Mouse (Mus musculus): Measurements from ENCODE around the gene Mical2.

Mical2 gene

DNA sequence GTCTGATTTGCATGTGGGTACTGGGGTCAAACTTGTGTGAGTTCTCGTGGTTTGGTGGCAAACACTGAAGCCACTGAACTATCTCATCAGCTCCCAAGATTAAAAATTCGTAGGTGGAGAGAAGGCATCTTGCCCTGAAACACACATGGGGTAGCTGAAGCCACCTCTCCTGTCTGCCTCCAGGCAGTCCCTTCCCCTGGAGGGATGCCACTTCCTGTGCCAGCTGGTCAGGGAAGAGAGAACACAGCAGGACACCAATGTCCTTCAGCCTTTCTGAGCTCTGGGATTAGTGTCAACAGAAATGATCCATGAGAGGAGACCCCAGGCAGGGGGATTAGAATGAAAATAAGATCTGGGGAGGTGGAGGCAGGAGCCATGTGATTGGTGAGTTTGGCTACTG is 18.4 kb downstream of the Mical2 start:
- no peak for DNase-seq

DNA sequence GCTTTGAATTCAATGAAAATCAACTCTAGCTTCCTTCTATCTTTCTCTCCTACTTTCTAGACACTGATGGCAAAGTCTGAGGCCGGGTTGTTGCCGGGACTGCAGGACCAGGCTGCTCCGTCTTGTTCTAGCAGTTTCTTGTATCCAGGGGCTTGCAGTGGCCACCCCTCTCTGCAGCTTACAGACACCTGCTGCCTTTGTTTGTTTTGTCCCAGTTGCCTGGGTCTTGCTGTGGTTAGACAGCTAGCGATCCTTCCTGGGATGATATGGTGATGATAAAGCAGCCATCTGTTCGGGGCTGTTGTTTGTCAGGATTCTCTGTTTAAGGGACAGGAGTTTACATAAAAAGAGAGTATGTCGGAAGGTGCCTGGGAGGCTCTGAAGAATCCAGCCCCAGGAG is 19.0 kb downstream of the Mical2 start:
- DNase-seq = no peak

GRCm38 (mm10) chr7:112245839-112246438 is 20.3 kb downstream of the Mical2 start:
- DNase-seq = no peak

DNA sequence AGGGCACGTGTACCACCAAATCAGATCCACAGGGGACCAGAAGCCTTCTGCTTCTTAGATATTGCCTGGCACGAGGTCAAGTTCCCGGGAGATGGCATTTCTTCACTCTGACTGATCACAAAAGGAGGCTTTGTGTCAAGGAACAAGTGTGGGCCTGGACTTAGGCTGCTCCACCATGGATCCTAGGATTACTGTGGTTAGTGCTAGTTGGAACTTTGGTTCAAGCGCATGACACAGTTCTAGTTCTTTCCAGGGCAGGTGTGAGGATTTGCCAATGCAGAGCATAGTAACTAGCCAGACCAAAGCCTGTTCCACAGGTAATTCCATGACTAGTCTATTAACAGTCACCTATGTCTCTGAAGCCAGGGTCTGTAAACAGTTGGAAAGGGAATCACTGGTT is 20.8 kb downstream of the Mical2 start:
- DNase-seq = no peak

- DNase-seq = no peak
These were observed 22.2 kb downstream of the Mical2 start for GRCm38 (mm10) chr7:112247890-112248289.

DNA sequence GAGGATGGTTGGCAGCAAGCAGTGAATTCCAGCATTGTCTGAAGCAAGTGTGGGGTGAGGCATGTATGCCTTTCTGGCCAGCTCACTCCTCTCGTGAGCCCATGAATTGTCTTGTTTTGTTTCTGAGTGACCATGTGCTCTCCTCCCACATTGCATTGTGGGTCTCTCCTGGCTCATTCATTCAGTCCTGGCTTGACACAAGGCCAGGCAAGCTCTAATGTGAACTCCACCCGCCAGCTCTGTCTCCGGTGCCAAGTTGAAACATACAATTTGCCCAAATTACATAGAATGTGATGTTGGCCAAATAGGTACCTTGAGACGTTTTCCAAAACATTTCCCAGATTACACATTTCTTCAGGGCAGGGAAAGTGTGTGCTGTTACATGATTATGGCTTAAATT is 23.8 kb downstream of the Mical2 start:
- DNase-seq = no peak

DNA sequence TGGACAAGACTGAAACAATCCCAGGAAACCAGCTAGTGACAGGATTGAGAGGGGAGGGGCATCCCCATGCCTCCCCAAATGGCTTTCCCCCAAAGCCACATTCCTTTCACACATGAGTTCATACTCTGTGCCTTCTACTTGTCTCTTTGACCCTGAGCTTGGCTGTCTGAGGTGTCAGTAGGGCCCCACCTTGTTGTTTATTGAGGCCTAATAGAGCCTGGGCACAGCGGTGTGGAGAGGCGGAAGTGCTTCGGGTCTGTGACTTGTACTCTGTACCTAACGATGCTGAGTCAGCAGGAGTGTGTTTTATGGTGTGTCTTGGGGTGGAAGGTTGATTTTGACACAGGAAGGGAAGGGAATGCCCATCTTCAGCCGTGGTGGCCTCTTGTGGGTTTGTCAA is 26.4 kb downstream of the Mical2 start:
- no peak for DNase-seq

GRCm38 (mm10) chr7:112254233-112254632 is 28.6 kb downstream of the Mical2 start:
- DNase-seq = no peak

GRCm38 (mm10) chr7:112255248-112255866 is 29.7 kb downstream of the Mical2 start:
- DNase-seq = no peak

GRCm38 (mm10) chr7:112258338-112258903 is 32.8 kb downstream of the Mical2 start:
- no peak for DNase-seq

GRCm38 (mm10) chr7:112259286-112259685 is 33.6 kb downstream of the Mical2 start:
- no peak for DNase-seq

DNA sequence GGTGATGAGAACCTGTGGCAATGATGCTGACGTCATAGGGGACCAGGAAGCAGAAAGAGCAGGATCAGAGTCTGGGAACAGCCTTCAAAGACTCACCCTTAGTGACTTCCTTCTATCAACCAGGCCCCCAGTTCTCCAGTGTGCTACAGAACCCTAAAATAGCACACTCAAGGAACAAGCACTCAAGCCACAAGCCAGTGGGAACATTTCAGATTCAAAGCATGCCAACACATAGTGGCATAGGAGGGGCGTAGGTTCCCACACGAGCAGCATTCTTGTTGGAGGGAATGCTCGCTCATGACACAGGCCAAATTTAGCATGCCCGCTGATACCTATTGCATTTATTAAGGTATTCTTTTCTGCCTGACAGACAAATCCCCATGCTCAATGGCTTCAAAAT is 35.5 kb downstream of the Mical2 start:
- DNase-seq = no peak

DNA sequence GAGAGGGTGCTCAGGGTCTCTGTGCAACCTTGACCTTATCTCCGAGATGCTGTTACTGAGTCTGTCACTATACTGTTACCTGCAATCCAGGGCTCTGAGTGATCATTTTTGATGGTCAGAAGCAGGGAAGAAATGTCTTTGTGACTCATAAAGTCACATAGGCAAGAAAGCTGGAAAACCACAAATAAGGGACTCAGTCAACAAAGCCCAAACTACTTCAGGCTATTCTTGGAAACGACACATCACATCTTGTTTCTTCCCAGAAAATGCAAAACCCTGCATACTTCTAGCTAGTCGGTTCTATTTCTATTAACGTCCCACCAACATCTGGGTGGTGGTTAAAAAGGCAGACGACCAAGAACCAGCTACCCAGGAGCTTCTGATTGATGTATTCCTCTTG is 41.6 kb downstream of the Mical2 start:
- DNase-seq = no peak

- DNase-seq = no peak
These were observed 43.2 kb downstream of the Mical2 start for GRCm38 (mm10) chr7:112268761-112269425.

DNA sequence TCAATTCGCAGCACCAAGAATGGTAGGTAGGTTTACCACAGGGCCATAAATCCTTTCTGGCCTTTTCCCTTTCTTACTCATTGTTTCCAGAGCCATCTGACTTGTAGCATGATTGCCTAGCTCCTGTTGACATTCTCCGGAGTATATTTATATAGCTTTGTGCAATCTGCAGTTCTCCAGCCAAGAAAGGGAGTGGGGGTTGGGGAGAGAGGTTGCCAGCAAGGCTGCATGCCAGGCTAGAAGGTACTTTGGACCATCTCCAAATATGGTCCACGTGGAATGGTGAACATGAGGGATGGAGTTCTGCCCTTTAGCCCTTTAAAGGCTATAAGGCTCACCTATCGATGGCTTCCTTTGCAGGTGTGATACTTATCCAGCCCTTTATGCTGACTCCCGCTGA is 45.2 kb downstream of the Mical2 start:
- no peak for DNase-seq

GRCm38 (mm10) chr7:112271627-112272026 is 46.0 kb downstream of the Mical2 start:
- no peak for DNase-seq

DNA sequence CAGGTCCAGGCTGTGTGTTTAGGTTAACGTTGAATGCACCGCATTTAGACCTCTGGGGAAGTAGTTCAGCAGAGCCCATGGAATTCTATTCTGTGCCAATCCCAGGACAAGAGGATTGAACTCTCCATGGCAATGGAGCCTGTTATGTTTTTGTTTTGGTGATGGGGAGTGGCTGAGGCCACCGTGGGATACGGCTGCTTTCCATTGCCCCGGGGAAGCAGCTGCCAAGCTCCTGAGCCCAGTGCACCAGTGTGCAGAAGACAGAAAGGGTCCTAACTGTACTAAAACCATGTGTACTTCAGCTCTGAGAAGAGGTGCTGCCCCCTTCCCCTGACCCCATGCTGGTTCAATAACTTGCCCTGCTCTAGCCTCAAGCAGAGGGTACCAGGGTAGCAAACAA is 47.0 kb downstream of the Mical2 start:
- DNase-seq = no peak

DNA sequence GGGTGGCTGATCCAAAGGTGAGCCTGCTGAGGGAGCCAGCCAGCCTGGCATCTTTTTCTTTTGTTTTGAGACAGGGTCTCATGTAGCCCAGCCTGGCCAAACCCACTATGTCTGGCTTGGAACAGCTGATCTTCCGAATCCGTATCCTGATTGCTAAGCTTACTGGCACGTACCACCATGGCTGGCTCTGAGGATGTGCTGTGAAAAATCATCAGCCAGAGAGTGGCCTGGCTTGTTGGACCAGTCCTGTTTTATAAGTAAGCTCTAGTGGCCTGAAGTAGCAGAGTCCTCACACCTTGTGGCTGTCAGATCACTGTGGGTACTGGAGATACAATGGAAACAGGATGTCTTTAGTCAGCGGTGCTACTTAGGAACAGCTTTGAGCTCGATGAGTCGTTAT is 47.8 kb downstream of the Mical2 start:
- no peak for DNase-seq

DNA sequence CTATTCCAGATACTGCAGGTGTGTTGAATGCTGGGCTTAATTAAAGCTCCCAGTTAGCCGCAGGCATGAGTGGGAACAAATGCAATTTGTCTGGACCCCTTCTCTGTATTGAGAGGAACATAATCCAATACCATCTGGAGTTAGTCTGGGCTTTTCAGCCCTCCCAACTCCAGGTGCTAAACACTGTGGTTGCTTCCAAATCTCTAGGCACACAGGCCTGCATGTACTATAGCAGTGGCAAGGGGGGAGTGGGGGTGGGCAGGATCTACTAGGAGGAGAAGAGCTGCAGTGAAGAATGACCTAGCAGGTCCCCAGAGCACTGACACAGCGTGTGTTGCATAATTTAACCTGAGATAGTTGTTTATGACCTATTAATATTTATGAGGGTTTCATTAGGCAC is 49.0 kb downstream of the Mical2 start:
- no peak for DNase-seq

- no peak for DNase-seq
These were observed 49.4 kb downstream of the Mical2 start for GRCm38 (mm10) chr7:112275093-112275492.

- DNase-seq = no peak
These were observed 50.2 kb downstream of the Mical2 start for GRCm38 (mm10) chr7:112275883-112276282.

- no peak for DNase-seq
These were observed 51.2 kb downstream of the Mical2 start for GRCm38 (mm10) chr7:112276823-112277222.

DNA sequence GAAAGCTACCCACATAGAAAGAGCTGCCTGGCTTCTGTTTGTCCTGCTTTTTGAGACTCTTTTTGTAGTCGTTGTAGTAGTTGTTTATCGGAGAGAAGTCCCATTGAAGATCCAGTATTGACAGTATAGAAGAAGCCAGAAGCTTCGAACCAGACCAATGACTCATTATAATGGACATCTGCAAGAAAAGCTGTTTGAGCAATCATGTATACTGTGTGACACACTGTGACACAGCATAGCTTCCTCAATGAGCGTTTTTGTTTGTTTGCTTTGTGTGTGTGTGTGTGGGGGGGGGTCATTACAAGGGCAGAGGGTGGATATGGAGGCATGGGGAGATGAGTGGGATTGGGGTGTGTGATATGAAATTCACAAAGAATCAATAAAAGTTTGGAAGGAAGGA is 53.0 kb downstream of the Mical2 start:
- DNase-seq = no peak

DNA sequence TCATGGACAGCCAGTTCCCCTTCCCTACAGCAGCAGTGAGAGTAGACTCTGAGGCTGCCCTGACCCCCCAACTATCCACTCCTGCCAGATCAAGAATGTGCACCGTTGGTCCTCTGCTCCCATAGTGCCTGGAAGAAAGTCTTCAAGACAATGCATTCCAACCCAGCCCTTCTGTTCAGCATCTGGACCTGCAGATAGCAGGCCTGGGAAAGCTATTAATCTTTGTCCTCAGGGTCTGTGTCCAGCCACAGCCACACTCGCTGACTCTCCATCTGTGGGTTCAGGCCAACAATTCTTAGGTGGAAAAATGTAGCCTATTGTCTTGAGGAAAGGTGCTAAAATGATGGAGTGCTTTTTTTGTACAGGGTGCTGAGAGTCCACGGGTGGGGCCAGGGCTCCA is 54.8 kb downstream of the Mical2 start:
- no peak for DNase-seq

Data from thymus, adult 18-20 months (tissue).